Mouse (Mus musculus): ENCODE results near the gene Pan2.
A peak's percentile ranks its signal among the peaks of the same experiment; 100 is the strongest.
"Not testable (repeated sequence)": the region's sequence is repeated elsewhere in the genome, so short reads cannot be mapped to it uniquely, and the experiment has no call there.

The Pan2 gene

DNA sequence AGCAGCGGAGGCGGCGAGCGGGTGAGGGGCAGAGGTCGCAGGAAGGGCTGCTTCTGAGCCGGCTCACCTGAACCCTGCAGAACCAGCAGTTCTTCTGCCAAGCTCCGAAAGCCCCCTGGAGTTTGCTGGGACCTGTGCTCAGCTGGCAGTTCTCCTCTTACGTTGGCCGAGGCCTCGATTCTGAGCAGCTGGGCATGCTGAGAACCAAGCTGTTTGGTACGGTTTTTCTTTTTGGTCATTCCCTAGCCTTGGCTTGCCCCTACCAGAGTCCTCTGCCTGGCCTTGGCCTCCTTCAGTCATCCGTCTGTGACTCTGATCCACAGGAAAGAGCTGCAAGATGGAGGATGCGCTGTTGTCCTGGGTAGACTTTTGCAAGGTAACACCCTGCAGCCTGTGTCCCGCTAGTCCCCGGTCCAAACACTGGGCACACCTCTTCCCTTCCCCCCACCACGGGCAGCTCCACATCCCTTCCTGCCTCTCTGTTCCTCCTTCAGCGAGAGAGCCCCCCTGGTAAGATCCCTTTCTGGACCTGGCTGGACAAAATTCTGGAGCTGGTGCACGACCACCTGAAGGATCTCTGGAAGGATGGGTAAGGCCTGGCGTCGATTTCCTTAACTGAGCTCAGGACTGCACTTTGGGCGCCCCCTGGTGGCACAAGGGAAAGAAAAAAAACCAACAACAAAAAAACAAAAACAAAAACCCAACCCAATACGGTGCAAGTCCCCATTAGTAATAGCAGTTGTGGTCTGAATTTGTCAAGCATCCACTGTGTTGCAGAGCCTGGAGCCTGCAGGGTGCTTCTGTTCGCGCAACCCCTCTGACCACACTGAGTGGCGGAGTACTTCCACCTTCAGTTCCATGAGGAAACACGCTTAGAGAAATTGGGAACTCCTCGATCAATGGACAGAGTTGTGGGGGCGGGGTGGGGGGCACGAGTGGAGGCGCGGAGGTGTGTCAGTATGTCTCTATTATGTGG is 19.2 kb upstream of the Pan2 start:
- DNase-seq (ENCODE audit: low read depth, low spot score): peak; percentile 80

DNA sequence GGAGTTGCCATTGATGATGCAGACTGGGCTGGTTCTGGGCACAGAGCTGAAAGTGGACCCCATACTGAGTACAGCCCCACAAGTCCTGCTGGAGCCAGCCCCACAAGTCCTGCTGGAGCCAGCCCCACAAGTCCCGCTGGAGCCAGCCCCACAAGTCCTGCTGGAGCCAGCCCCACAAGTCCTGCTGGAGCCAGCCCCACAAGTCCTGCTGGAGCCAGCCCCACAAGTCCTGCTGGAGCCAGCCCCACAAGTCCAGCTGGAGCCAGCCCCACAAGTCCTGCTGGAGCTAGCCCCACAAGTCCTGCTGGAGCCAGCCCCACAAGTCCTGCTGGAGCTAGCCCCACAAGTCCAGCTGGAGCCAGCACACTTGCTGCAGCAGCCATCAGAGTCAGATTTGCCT is 12.5 kb upstream of the Pan2 start:
- not testable (repeated sequence) for DNase-seq (ENCODE audit: low read depth, low spot score)

DNA sequence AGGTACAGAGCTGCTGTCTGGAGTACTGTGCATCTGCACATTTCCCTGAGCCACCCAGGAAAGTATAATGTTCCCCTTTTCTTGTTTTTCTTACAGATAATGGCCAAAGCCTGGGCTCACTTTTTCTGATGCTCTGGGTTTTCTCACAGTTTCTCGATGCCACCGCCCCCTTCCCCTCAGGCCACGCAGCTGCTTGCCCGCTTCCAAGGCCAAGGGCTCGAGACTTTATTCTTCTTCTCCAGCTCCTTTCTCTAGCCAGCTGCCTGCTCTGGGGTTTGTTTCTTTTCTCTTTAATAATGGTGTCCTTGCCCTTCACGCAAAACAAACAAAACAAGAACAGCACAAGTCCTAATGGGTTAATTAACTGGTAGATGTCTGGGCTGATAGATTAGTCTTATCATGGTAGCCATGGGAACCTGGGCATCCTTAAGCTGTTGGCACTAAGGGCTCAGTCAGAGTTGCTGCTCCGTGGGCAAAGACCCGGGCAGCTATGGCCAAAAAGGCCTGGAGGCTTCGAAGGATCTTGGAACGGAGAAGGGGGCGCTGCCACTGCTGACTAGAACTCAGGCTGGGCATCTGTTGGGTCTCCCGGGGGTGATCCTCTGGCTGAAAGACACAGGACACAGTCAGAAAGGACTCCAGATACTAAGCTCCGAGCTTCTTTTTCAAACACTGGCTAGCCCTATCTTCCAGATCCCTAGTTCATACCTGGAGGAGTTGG is 6.6 kb upstream of the Pan2 start:
- no peak for DNase-seq (ENCODE audit: low read depth, low spot score)

DNA sequence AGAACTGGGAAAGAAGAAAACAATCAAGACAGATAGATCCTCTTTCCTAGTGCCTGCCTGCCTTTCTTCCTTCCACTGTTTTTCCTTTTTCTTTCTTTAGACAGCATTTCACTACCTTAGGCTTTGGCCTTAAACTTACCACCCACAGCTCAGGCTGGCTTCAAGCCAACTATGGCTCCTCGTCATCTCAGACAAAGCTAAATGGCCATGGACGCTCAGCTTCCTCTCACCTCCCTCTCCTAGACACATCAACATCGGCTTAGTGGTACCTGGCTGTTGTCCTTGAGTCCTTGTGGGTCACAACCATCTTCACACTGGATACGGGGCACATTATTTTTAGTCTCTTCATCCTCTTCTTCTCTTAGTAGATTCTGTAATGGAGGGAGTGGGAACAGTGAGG is 5.9 kb upstream of the Pan2 start:
- DNase-seq (ENCODE audit: low read depth, low spot score): no peak

DNA sequence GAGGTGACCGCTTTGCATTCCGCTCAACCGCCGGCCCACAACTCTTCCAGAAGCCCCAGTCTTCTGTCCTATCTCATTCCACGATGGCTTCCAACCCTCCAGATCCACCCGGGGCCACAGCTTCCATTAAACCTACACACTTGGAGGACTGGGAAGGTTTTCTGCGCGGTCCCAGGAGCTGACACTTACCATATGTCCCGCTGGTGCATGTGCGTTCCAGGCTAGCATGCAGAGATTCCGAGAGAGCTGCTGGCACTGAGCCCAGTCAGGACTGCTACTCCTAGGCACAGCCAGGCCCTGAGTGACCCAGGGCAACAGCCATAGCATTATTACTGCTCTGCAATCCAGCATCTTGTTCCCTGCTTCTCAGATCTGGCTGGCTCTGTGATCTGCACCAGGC is 5.5 kb upstream of the Pan2 start:
- no peak for DNase-seq (ENCODE audit: low read depth, low spot score)

DNA sequence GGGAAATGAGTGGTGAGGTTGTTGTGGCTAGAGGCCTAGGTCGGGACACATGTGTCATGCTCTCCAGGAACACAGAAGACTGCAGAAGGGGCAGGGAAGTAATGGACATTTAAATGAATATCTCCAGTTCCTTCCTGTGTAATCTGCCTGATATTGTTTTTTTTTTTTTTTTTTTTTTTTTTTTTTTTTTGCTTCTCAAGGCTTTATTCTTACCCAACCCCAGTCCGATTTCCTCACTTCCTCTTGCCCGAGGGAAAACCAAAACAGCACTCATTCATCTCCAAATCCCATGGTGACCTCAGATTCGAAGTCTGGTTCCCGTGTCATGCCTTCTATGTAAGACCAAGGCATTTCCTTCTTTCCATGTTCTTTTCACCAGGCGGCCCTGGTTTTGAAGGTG is 4.9 kb upstream of the Pan2 start:
- DNase-seq (ENCODE audit: low read depth, low spot score): peak; percentile 43

DNA sequence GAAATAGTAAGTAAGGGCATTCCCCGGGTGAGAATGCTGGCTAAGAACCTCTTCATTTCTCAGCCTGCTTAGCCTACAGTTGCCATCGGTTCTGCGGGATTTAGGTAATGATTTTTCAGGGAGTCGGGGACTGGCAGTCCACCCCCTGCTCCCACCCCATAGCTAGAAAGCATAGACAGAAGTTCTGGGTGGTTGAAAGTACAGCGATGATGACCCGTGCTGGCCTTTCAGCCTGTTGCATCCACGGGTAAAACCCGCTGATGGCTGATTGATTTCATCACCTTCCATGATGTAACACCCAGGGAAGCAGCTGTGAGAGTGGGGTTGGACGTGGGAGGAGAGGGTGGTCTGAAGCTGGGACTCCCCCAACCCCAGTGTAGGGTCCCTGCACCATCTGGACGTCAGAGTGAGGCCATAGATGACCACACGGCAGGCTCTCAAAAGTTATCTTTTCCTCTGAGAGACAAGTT is 4.4 kb upstream of the Pan2 start, which contains the start of gene Il23a:
TSS of gene Il23a (minus strand) at position 51 of the 470 bp plus-strand sequence.
- no peak for DNase-seq (ENCODE audit: low read depth, low spot score)

DNA sequence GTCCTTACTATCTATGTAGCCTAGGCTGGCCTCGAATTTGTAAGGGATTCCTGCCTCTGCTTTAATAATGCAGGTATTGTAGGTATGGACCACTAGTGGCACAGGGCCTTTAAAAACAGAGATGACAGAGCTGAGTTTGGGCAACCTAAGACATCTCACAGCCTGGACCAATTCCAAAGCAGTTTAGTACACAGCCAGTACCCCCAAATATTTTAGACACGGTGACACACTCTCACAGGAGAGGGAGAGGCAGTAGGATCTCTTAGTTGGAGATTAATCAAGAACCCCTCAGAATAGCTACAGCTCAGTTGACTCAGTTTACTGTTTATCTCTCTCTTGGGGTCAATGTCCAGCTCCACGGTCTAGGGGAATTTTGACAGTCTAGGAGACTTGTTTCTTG is 778 bp upstream of the Pan2 start:
- DNase-seq (ENCODE audit: low read depth, low spot score): peak; percentile 29

DNA sequence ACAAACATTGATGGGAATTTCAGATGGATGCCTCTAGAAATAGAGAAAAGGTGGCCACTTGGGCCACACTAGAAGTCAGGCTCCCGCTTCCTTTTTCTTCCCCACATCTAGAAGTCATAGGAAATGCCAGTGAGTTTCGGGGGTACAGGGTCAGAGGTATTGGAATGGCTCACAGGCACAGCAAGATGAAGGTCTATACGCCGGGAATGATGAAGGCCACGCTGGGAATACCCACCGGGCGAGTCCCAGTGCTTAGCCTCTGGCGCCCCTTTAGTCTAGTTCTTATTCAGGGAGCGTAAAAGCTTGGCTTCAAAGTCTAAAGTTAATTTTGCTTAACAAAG is 380 bp upstream of the Pan2 start:
- DNase-seq (ENCODE audit: low read depth, low spot score): no peak

DNA sequence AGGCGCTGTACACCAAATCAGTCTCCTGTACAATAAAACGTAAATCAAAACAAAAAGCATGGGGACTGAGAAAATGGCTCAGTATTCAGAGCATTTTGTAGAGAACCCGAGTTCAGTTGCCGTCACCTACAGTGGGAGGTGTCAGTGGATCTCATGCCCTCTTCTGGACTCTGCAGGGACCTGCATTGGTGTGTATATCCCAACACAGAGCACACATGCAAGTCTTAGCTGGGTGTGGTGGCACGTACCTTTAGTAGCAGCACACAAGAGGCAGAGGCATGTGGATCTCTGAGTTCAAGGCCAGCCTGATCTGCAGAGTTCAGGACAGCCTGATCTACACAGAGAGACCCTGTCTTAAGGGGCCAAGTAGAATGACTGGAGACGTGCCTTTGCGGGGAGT is 6.5 kb downstream of the Pan2 start:
- DNase-seq (ENCODE audit: low read depth, low spot score): no peak

DNA sequence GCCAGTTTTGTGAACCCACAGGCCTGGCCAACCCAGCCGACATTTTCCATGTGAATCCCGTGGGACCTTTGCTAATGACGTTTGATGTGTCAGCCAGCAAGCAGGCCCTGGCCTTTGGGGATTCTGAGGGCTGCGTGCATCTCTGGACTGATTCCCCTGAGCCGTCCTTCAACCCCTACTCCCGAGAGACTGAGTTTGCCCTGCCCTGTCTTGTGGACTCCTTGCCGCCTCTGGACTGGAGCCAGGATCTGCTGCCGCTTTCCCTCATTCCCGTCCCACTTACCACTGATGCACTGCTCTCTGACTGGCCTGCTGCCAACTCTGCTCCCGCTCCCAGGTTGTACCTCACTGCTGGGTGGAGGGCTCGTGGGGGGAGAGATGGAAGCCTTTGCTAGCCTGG is 7.0 kb downstream of the Pan2 start:
- no peak for DNase-seq (ENCODE audit: low read depth, low spot score)

DNA sequence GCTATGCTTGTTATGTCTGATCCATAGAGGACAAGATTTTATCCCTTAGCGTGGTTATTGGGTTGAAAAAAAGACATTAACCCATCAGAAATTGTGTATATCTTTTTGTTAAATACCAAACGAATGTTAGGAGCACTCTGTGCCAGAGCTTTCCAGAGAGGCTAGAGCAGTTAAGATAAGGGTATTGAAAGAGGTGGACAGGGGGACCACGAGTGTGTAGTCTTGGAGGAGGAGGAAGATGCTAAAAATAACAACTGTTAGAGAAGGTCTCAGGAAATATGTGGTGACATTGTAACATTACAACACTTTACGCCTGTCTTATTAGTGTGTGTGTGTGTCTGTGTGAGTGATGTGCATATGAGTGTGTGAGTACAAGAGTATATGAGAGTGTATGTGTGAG is 7.8 kb downstream of the Pan2 start:
- no peak for DNase-seq (ENCODE audit: low read depth, low spot score)

DNA sequence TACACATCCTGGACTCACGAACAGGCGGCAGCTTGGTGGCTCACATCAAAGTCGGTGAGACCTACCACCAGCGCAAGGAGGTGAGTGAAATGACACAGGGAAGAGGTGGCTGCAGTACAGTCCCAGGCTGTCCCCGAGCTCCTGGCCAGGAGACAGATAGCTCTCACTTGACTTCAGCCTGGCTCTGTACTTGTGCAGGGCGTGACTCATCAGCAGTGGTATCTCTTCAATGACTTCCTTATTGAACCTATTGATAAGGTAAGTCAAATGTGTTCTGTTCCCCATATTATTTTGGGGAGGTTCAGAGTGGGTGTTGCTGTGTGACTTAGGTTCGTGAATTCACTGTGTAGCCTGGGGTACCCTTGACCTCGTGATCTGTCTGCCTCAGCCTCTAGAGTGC is 12.4 kb downstream of the Pan2 start:
- DNase-seq (ENCODE audit: low read depth, low spot score): no peak

DNA sequence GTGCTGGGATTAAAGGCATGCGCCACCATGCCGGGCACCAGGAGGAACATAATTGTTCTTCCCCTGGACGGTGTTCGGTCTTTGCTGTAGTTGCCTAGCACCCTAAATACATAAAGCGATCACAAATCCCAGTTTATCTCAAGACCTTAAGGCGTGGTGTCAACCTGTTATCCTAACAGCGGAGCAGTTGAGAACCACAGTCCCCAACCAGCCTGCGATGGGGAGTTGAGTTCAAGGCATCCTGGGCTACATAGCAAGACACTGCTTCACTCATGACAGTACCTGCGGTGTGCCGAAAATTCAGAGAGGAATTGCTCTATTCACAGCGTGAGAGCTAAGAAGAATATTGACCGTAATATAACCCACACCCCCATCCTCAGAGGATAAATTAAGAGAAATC is 18.5 kb downstream of the Pan2 start:
- DNase-seq (ENCODE audit: low read depth, low spot score): no peak

DNA sequence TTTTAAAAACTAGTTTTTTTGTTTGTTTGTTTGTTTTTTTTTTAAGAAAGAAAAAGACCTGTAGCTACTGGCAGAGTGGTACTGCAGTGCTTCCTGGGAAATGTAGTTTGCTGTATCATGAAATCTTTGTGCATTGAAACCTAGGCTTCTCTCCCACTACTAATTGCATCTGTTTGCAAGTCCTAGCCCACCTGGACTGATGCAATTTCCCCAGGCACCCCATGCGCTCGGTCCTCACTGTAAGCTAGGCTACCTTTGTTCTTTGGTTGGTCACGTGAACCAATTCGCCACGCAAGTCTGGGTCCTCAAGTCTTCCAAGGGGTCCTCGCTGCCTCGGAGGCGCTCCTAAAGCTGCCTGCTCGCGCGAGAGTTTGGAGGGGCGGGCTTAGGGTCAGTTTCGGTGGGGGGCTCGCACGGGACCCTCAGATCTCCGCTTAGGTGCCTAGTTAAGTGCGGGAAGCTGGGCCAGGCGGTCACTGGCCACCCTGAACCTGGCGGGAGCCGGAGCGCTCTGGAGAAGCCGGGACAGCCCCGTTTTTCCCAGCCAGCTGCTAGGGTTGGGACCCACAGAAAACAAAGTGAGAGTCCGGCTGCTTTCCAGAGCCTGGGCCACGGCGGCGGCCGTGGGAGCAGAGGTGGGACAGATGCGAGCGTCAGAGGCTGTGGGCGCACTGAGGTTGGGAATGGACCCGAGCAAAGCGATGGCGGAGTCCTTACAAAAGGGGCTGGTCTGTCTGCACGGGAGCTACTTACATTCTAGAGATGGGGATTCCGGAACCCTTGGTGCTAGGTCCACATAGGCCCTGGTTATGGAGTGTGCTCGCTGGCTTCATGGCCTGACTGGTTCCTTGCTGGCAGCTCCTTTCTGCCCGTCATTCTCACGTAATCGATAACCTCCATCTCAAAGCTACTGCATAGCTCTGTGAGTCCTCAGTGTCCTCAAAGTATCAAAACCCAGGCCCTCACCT is 19.3 kb downstream of the Pan2 start, which contains the start of gene Cnpy2:
TSS of gene Cnpy2 (plus strand) at position 319 of the 968 bp plus-strand sequence.
- peak; percentile 90 for DNase-seq (ENCODE audit: low read depth, low spot score)

DNA sequence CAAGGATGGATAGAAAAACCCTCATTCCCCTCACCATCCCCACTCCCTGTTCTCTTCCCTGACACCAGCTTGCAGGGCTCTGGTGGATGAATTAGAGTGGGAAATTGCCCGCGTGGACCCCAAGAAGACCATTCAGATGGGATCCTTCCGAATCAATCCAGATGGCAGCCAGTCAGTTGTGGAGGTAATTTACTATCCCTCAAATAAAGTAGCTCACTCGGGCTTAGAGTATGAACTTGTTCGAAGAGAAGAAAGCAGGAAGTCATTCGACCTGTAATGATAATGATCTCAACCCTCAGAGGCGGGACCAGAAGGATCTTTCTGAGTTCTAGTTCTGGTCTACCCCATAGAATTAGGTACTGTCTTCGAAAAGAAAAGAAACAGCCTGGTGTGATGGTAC is 20.4 kb downstream of the Pan2 start:
- no peak for DNase-seq (ENCODE audit: low read depth, low spot score)

DNA sequence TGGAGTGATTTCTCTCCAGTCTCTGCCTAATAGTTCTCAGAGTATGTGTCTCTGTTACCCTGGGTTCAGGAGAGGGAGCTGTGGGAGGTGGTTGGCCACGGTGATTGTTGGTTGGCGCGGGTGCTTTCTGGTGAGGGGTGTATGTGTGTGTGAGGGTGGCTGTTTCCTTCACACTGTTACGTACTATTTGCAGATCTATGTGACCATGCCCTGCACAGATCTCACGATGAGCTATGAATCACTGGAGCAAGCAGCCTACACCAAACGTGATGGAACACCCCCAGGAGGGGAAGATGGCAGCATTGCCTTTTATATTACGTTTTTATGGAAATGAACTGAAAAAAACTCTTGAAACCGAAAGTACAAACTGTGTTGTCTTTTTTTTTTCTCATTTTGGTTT is 23.7 kb downstream of the Pan2 start:
- DNase-seq (ENCODE audit: low read depth, low spot score): no peak

DNA sequence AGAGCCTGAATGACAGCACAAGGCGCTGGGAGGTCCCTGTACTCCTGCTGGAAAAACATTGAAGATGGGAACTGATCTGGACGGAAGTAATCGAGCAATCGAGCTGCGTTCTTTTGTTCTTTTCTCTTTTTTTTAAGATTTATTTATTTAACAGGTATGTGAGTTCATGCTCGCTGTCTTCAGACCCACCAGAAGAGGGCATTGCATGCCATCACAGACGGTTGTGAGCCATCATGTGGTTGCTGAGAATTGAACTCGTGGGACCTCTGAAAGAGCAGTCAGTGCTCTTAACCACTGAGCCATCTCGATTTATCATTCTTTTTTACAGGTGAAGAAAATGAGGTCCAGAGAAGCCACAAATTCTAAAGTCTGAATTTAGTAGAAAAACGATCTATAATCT is 24.5 kb downstream of the Pan2 start:
- peak; percentile 44 for DNase-seq (ENCODE audit: low read depth, low spot score)

DNA sequence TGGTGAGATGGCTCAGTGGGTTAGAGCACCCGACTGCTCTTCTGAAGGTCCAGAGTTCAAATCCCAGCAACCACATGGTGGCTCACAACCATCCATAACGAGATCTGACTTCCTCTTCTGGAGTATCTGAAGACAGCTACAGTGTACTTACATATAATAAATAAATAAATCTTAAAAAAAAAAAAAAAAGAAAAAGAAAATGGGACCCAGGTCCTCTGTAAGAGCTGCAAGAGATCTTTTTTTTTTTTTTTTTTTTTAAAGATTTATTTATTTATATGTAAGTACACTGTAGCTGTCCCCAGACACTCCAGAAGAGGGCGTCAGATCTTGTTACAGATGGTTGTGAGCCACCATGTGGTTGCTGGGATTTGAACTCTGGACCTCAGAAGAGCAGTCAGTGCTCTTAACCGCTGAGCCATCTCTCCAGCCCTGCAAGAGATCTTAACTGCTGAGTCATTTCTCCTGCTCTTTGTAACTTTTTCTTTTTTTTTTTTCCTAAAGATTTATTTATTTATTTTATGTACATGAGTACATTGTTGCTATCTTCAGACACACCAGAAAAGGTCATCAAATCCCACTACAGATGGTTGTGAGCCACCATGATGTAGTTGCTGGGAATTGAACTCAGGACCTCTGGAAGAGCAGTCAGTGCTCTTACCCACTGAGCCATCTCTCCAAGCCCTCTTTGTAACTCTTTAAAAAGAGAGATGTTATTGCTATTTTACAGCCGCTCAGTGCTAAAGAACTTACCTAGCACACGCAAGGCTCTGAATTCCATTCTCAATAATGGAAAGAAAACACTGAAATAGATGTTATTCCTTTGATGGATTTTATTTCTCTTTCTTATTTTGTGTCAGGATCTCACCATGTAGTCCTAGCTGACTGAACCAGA is 29.5 kb downstream of the Pan2 start:
- DNase-seq (ENCODE audit: low read depth, low spot score): not testable (repeated sequence)

DNA sequence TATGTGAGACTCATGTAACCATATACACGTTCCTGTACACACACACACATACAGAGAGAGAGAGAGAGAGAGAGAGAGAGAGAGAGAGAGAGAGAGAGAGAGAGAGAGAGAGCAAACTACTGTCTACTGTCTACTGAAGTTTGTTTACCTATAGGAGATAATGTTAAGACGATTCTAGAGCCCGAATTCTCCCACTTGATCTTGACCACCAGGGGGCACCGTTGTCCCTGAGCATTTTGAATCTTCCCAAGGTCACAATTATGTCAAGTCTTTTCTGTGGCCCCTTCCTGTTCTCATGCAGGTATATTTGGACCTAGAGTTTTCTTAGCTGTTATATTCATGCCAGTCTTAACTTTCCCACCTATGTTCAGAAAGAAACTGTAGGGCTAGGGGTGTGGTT is 32.4 kb downstream of the Pan2 start:
- peak; percentile 89 for DNase-seq (ENCODE audit: low read depth, low spot score)

DNA sequence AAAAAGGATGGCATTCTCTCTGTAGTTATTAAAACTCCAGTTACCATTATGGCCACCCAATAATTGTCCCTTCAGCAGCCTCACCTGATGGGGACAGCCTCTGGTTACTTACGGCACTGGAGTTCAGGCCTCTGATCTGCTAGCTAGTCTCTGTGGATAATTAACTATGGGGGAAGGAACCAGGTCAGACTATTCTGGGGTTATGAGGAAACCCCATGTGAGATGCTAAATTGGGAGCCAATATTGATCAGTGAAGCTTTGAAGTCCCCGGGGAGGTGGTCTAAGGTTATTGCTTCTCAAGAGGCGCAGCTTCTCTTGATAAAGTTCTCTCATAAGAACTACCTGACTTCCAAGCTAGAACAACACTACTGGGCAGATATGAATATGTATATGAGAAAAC is 33.1 kb downstream of the Pan2 start:
- no peak for DNase-seq (ENCODE audit: low read depth, low spot score)

All from 3T3-L1 (cell line).